Mouse (Mus musculus) liver, embryonic 15.5 days (tissue): Measurements from ENCODE around the gene Krt86. TPM values are rescaled to one million over a fixed set of nuclear protein-coding genes. Genes with fewer than 3 reads are reported as not detected.
"Not testable (repeated sequence)": the region's sequence is repeated elsewhere in the genome, so short reads cannot be mapped to it uniquely, and the experiment has no call there.

Experiments
- ATAC-seq: fragments of 200-750 bp; cut with Nextera tagmentation; 2 replicates; pipeline ENCODE4 v1.8.0; 2017; ENCODE audit warnings: moderate number of reproducible peaks, mild to moderate bottlenecking, moderate library complexity; ENCODE audit not compliant: insufficient read depth
- H3K27ac ChIP-seq: fragments of 300-500 bp; sonication (generic); replicated peaks from 2 replicates; pipeline ENCODE4 v1.5.1; 2015; ENCODE audit warnings: mild to moderate bottlenecking, inconsistent platforms
- H3K27me3 ChIP-seq: fragments of 300-500 bp; sonication (generic); 2 replicates; pipeline ENCODE4 v1.6.1; 2015; ENCODE audit warnings: mild to moderate bottlenecking, inconsistent platforms
- H3K36me3 ChIP-seq: fragments of 300-500 bp; sonication (generic); replicated peaks from 2 replicates; pipeline ENCODE4 v1.6.1; 2015; ENCODE audit warnings: moderate library complexity, mild to moderate bottlenecking, inconsistent platforms
- H3K4me1 ChIP-seq: fragments of 300-500 bp; sonication (generic); replicated peaks from 2 replicates; pipeline ENCODE4 v1.6.1; 2015; ENCODE audit warnings: inconsistent platforms
- H3K4me2 ChIP-seq: fragments of 300-500 bp; sonication (generic); 2 replicates; pipeline ENCODE4 v1.6.1; 2015; ENCODE audit warnings: moderate library complexity, mild to moderate bottlenecking, inconsistent platforms
- H3K4me3 ChIP-seq: fragments of 300-500 bp; sonication (generic); replicated peaks from 2 replicates; pipeline ENCODE4 v1.5.1; 2015; ENCODE audit warnings: mild to moderate bottlenecking, inconsistent platforms
- H3K9ac ChIP-seq: fragments of 300-500 bp; sonication (generic); 2 replicates; pipeline ENCODE4 v1.6.1; 2015; ENCODE audit warnings: moderate library complexity, mild to moderate bottlenecking, inconsistent platforms
- H3K9me3 ChIP-seq: fragments of 300-500 bp; sonication (generic); replicated peaks from 2 replicates; pipeline ENCODE4 v1.6.1; 2016; ENCODE audit warnings: inconsistent platforms
- WGBS: fragments of 180-500 bp; shearing (Covaris S2); methylation state at CpG from one replicate; pipeline ENCODE4 v1.1.7; 2015; ENCODE audit warnings: mixed read lengths; ENCODE audit not compliant: insufficient replicate concordance; 5-methylcytosine and 5-hydroxymethylcytosine counted together
- polyA plus RNA-seq: library from polyadenylated mRNA; unstranded; fragments of >200 nt; fragmentation: Nextera tagmentation; extraction: Ambion mirVana; gene quantifications from 2 replicates; pipeline ENCODE4 v1.2.1, GENCODE M21; 2015

Gene Krt86
- polyA plus RNA-seq, 1 experiment from 2014 or later: not detected

- ATAC-seq: no peak
- Histone ChIP-seq H3K36me3 (no peaks in the 10 kb centered on the region), H3K4me2 (no peak overlapping the region), H3K27ac (no peak overlapping the region), H3K9me3 (no peaks in the 10 kb centered on the region), H3K9ac (no peak overlapping the region), H3K4me3 (no peak overlapping the region), H3K27me3 (no peaks in the 10 kb centered on the region; the same call in 1 of the 2 replicates), H3K4me1 (no peaks in the 10 kb centered on the region)
- 35% methylated on average over 8 of the region's 8 CpGs for WGBS
Observed at GRCm38 (mm10) chr15:101492718-101493117, 19.4 kb downstream of the Krt86 start.

GRCm38 (mm10) chr15:101493713-101494112, 20.4 kb downstream of the Krt86 start:
- H3K27me3 ChIP-seq: no peaks in the 10 kb centered on the region; the same call in 1 of the 2 replicates

GRCm38 (mm10) chr15:101494203-101494602, 20.9 kb downstream of the Krt86 start:
- ATAC-seq: no peak
- H3K4me2 ChIP-seq: no peak overlapping the region
- no peak overlapping the region for H3K9ac ChIP-seq
- 33% methylated on average over 1 of the region's 1 CpGs for WGBS
- no peak overlapping the region for H3K27ac ChIP-seq
- H3K4me3 ChIP-seq: no peak overlapping the region
- no peaks in the 10 kb centered on the region for H3K36me3 ChIP-seq
- H3K9me3 ChIP-seq: no peaks in the 10 kb centered on the region
- H3K4me1 ChIP-seq: no peaks in the 10 kb centered on the region
- no peaks in the 10 kb centered on the region; the same call in 1 of the 2 replicates for H3K27me3 ChIP-seq

More at GRCm38 (mm10) chr15:101493713-101494112, 20.4 kb downstream of the Krt86 start:
- Histone ChIP-seq H3K36me3 (no peaks in the 10 kb centered on the region), H3K4me1 (no peaks in the 10 kb centered on the region), H3K27ac (no peak overlapping the region), H3K9me3 (no peaks in the 10 kb centered on the region), H3K4me2 (no peak overlapping the region), H3K4me3 (no peak overlapping the region), H3K9ac (no peak overlapping the region)
- ATAC-seq: no peak
- 67% methylated on average over 6 of the region's 6 CpGs for WGBS

- H3K9me3 ChIP-seq: no peaks in the 10 kb centered on the region
- H3K27ac ChIP-seq: no peak overlapping the region
- 70% methylated on average over 8 of the region's 8 CpGs for WGBS
Observed at GRCm38 (mm10) chr15:101495266-101495665, 22.0 kb downstream of the Krt86 start.

GRCm38 (mm10) chr15:101497181-101497580, 23.9 kb downstream of the Krt86 start:
- ATAC-seq: no peak
- Histone ChIP-seq H3K36me3 (no peaks in the 10 kb centered on the region), H3K4me1 (no peaks in the 10 kb centered on the region), H3K9me3 (no peaks in the 10 kb centered on the region), H3K27me3 (no peaks in the 10 kb centered on the region; the same call in 1 of the 2 replicates), H3K4me3 (no peak overlapping the region), H3K9ac (no peak overlapping the region), H3K27ac (no peak overlapping the region), H3K4me2 (no peak overlapping the region)
- 46% methylated on average over 2 of the region's 2 CpGs for WGBS

More at GRCm38 (mm10) chr15:101495266-101495665, 22.0 kb downstream of the Krt86 start:
- Histone ChIP-seq H3K4me2 (no peak overlapping the region), H3K4me3 (no peak overlapping the region), H3K27me3 (no peaks in the 10 kb centered on the region; the same call in 1 of the 2 replicates), H3K36me3 (no peaks in the 10 kb centered on the region), H3K4me1 (no peaks in the 10 kb centered on the region), H3K9ac (no peak overlapping the region)
- no peak for ATAC-seq

- ATAC-seq: no peak
- WGBS: 38% methylated on average over 14 of the region's 14 CpGs
- no peak overlapping the region for H3K4me2 ChIP-seq
- no peak overlapping the region for H3K9ac ChIP-seq
- no peak overlapping the region for H3K27ac ChIP-seq
- no peak overlapping the region for H3K4me3 ChIP-seq
- no peaks in the 10 kb centered on the region for H3K9me3 ChIP-seq
- H3K27me3 ChIP-seq: no peaks in the 10 kb centered on the region
- H3K36me3 ChIP-seq: no peaks in the 10 kb centered on the region
- no peaks in the 10 kb centered on the region for H3K4me1 ChIP-seq
Observed at GRCm38 (mm10) chr15:101506896-101507758, 33.8 kb downstream of the Krt86 start.

- WGBS: 40% methylated on average over 9 of the region's 9 CpGs
- Histone ChIP-seq H3K36me3 (no peaks in the 10 kb centered on the region), H3K4me1 (no peaks in the 10 kb centered on the region), H3K27ac (no peak overlapping the region), H3K4me2 (no peak overlapping the region), H3K4me3 (no peak overlapping the region), H3K9ac (no peak overlapping the region), H3K27me3 (no peaks in the 10 kb centered on the region), H3K9me3 (no peaks in the 10 kb centered on the region)
- no peak for ATAC-seq
Observed at GRCm38 (mm10) chr15:101508247-101508646, 35.0 kb downstream of the Krt86 start.

GRCm38 (mm10) chr15:101517161-101517560, 43.9 kb downstream of the Krt86 start, which contains the start of gene Gm49425:
TSS of gene Gm49425 (minus strand) at chr15:101517261.
- not testable (repeated sequence) for H3K4me3 ChIP-seq, H3K9me3 ChIP-seq, H3K4me1 ChIP-seq, H3K27me3 ChIP-seq, ATAC-seq, H3K27ac ChIP-seq, H3K36me3 ChIP-seq, H3K9ac ChIP-seq, H3K4me2 ChIP-seq
- 30% methylated on average over 2 of the region's 2 CpGs for WGBS

- H3K4me1 ChIP-seq: no peaks in the 10 kb centered on the region
- 1% methylated on average over 2 of the region's 2 CpGs for WGBS
Observed at GRCm38 (mm10) chr15:101519792-101520191, 46.5 kb downstream of the Krt86 start.

GRCm38 (mm10) chr15:101522556-101523232, 49.4 kb downstream of the Krt86 start:
- no peak overlapping the region for H3K4me2 ChIP-seq
- H3K9ac ChIP-seq: no peak overlapping the region
- 35% methylated on average over 4 of the region's 4 CpGs for WGBS
- no peak overlapping the region for H3K27ac ChIP-seq
- H3K9me3 ChIP-seq: no peaks in the 10 kb centered on the region
- H3K4me1 ChIP-seq: no peaks in the 10 kb centered on the region
- peaks cover 3% of the 10 kb centered on the region; the same call in 1 of the 2 replicates for H3K27me3 ChIP-seq
- ATAC-seq: no peak
- no peak overlapping the region for H3K4me3 ChIP-seq
- no peaks in the 10 kb centered on the region for H3K36me3 ChIP-seq

More at GRCm38 (mm10) chr15:101519792-101520191, 46.5 kb downstream of the Krt86 start:
- Histone ChIP-seq H3K27me3 (peaks cover 3% of the 10 kb centered on the region; the same call in 1 of the 2 replicates), H3K9me3 (no peaks in the 10 kb centered on the region), H3K27ac (no peak overlapping the region), H3K9ac (no peak overlapping the region), H3K4me3 (no peak overlapping the region), H3K4me2 (no peak overlapping the region), H3K36me3 (no peaks in the 10 kb centered on the region)
- no peak for ATAC-seq
